Mouse (Mus musculus) neural tube, embryonic 12.5 days (tissue): ENCODE measurements around the gene Zscan25. TPM values are rescaled to one million over a fixed set of nuclear protein-coding genes. Genes with fewer than 3 reads are reported as not detected.
"Not testable (repeated sequence)": the region's sequence is repeated elsewhere in the genome, so short reads cannot be mapped to it uniquely, and the experiment has no call there.

Experiments used
- ATAC-seq: fragments of 200-750 bp; cut with Nextera tagmentation; 2 replicates; pipeline ENCODE4 v1.8.0; 2017; ENCODE audit warnings: low read depth, mild to moderate bottlenecking, moderate TSS enrichment, moderate library complexity; ENCODE audit not compliant: low FRiP score
- H3K27ac ChIP-seq: fragments of 300-500 bp; sonication (generic); 2 replicates; pipeline ENCODE4 v1.5.1; 2016
- H3K27me3 ChIP-seq: fragments of 300-500 bp; sonication (generic); replicated peaks from 2 replicates; pipeline ENCODE4 v1.6.1; 2016; ENCODE audit warnings: mild to moderate bottlenecking
- H3K36me3 ChIP-seq: fragments of 300-500 bp; sonication (generic); 2 replicates; pipeline ENCODE4 v1.6.1; 2016; ENCODE audit warnings: mild to moderate bottlenecking
- H3K4me1 ChIP-seq: fragments of 300-500 bp; sonication (generic); 2 replicates; pipeline ENCODE4 v1.6.1; 2016
- H3K4me2 ChIP-seq: fragments of 300-500 bp; sonication (generic); replicated peaks from 2 replicates; pipeline ENCODE4 v1.6.1; 2016; ENCODE audit warnings: mild to moderate bottlenecking
- H3K4me3 ChIP-seq: fragments of 300-500 bp; sonication (generic); 2 replicates; pipeline ENCODE4 v1.5.1; 2016
- H3K9ac ChIP-seq: fragments of 300-500 bp; sonication (generic); 2 replicates; pipeline ENCODE4 v1.6.1; 2016; ENCODE audit warnings: mild to moderate bottlenecking
- H3K9me3 ChIP-seq: fragments of 300-500 bp; sonication (generic); 2 replicates; pipeline ENCODE4 v1.6.1; 2016; ENCODE audit warnings: mild to moderate bottlenecking
- WGBS: fragments of 180-500 bp; shearing (Covaris S2); methylation state at CpG from one replicate; pipeline ENCODE4 v1.1.7; 2016; 5-methylcytosine and 5-hydroxymethylcytosine counted together
- polyA plus RNA-seq: library from polyadenylated mRNA; unstranded; fragments of >200 nt; fragmentation: Nextera tagmentation; extraction: Ambion mirVana; gene quantifications from 2 replicates; pipeline ENCODE4 v1.2.1, GENCODE M21; 2016

Gene Zscan25
- polyA plus RNA-seq: 0.57 and 0.91 TPM in 2 replicates

DNA sequence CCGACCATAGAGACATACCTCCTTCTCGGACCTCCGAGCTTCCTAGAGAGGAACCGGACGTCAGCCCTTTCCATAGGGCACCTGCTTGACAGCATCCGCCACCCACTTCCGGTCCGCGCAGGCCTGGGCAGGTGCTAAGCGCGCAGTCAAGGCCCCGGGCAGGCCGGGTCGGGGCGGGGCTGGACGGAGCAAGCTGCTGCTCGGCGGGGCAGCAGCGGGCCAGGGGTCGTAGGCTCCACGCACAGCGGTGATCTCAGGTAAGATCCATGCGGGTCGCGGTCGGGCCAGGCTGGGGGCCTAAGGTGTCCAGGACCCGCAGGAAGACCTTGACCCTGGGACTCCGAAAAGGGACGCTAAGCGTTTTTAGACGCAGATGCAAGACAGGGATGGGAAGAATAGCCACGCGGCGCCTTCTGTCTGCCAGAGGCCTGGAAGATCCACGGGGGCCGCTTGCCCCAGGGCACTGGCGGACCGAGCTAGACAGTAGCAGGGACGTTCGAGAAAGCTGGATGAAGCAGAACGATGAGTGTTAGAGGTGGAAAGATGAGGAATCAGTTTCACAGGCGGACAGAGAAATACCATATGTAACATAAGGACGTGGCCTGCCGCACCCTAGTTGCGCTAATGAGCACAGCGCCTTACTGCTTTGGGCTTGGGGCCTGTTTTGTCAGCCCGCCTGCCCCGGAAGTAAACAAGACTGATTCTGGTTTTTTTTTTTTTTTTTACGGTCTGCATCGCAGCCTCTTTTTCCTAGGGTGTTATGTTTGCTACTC is at the start of gene Zscan25:
Gene Zscan25 (plus strand): TSS at position 130 of the 773 bp plus-strand sequence.
- WGBS: under 1% methylated on average over 50 of the region's 50 CpGs
- H3K4me2 ChIP-seq: peak within 1 kb of the TSS; percentile 75
- peak within 1 kb of the TSS; percentile 84 for H3K4me3 ChIP-seq
- H3K27me3 ChIP-seq: no peaks in the 10 kb centered on the region
- peak within 1 kb of the TSS; percentile 88 for H3K9ac ChIP-seq
- no peaks in the 10 kb centered on the region for H3K9me3 ChIP-seq
- H3K36me3 ChIP-seq: peaks cover 25% of the 10 kb centered on the region
- peaks cover 12% of the 10 kb centered on the region for H3K4me1 ChIP-seq
- H3K27ac ChIP-seq: peak within 1 kb of the TSS; percentile 53; the same call in 1 of the 2 replicates
- ATAC-seq: peak; percentile 99

DNA sequence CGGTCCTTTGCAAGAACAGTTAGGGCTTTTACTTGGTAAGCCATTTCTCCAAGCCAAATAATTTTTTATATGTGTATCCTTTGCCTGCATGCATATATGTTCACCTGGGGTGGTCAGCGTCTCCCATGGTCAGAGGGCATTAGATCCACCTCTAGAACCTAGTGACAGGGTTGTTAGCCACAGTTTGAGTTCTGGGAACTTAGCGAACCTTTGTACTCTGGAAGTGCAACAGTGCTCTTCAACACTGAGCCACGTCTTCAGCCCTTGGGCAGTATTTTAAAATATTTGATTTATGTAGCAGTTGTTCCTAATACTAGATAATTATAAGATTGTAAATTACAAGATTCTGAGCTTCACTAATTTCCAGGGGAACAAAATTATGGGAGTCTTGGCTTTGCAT is 49.7 kb upstream of the Zscan25 start:
- H3K4me3 ChIP-seq: no peak overlapping the region
- no peak overlapping the region for H3K27ac ChIP-seq

DNA sequence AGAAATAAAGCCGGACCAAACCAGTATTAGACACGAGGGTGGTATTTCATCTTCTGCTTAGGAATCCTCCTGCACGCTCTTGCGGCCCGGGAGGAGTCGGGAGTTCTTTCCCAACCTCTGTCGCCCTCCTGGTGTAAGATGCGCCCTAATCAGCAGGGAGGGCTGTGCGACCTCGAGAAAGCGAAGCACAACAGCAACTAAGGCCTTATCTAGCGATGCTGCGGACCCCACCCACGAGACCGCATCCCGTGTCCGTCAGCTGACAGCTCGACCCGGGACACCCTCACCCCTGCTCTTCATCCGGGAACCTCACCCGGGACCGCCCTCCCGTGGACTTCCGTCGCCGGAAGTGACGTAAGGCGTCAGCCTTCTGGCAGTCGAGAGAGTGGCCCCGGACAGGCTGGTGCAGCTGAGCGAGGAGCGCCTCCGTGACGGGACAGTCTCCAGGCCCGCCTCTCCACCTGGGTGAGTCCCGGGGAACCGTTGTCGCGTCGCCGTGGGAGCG is 48.9 kb upstream of the Zscan25 start, which contains the start of gene Zfp655:
Gene Zfp655 (plus strand): TSS at position 349 of the 505 bp plus-strand sequence.
- no peaks in the 10 kb centered on the region for H3K27me3 ChIP-seq
- peak; percentile 98 for ATAC-seq
- peak within 1 kb of the TSS; percentile 99 for H3K4me3 ChIP-seq
- peak within 1 kb of the TSS; percentile 84 for H3K27ac ChIP-seq
- H3K36me3 ChIP-seq: peaks cover 31% of the 10 kb centered on the region
- WGBS: under 1% methylated on average over 42 of the region's 42 CpGs
- H3K9ac ChIP-seq: peak within 1 kb of the TSS; percentile 98
- H3K9me3 ChIP-seq: no peaks in the 10 kb centered on the region
- H3K4me2 ChIP-seq: peak within 1 kb of the TSS; percentile 79
- H3K4me1 ChIP-seq: peaks cover 17% of the 10 kb centered on the region; the same call in 1 of the 2 replicates

More for the DNA sequence above, 49.7 kb upstream of the Zscan25 start:
- Histone ChIP-seq H3K9ac (no peak overlapping the region), H3K27me3 (no peaks in the 10 kb centered on the region), H3K36me3 (peaks cover 24% of the 10 kb centered on the region), H3K4me1 (peaks cover 17% of the 10 kb centered on the region; the same call in 1 of the 2 replicates), H3K9me3 (no peaks in the 10 kb centered on the region), H3K4me2 (peak overlapping the region; percentile 79)
- no peak for ATAC-seq
- WGBS: 82% methylated on average over 4 of the region's 4 CpGs

DNA sequence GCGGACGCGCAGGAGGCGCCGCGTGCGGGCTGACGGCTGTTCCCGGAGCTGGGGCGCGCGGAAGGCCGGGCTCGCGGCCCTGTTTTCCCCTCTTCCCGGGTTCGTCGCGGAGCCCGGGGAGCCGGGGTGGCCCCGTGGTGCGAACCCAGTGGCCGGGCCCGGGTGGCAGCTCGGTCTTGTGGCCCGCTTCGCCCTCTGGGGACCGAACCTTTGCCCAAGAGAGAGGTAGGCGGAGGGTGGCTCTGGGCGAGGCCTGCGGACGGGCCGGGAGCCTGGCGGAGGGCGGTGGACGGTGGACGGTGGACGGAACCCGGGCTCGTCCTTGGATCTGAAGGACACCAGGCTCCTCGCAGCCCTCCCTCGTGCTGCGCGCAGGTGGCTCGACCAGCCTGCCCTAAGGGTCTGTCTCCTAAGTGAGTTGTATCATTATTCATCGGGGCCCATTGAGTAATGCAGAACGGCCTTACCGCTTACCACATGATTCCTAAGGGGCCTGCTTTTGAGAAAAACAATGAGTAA is 48.3 kb upstream of the Zscan25 start:
- Histone ChIP-seq H3K9me3 (no peaks in the 10 kb centered on the region), H3K36me3 (peaks cover 34% of the 10 kb centered on the region), H3K27me3 (no peaks in the 10 kb centered on the region), H3K27ac (peak overlapping the region; percentile 84), H3K4me2 (peak overlapping the region; percentile 79), H3K4me1 (peaks cover 17% of the 10 kb centered on the region; the same call in 1 of the 2 replicates), H3K9ac (peak overlapping the region; percentile 98), H3K4me3 (peak overlapping the region; percentile 99)
- ATAC-seq: peak; percentile 76
- under 1% methylated on average over 47 of the region's 49 CpGs for WGBS

DNA sequence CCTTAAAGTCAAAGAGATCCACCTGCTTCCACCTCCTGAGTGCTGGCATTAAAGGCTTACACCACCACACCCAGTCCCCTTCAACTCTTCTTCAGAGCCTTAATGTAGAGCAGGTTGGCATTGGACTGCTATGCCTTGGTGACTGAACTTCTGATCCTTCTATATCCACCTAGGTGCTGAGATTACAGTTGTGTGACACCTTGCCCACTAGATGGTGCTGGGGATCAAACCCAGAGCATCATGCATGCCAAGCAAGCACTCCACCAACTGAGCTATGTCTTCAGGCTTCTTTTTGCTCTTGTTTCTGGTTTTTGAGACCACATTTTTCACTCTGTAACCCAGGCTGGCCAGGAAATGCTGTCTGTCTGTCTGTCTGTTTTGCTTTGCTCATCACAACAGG is 45.7 kb upstream of the Zscan25 start:
- no peak overlapping the region for H3K4me2 ChIP-seq
- no peaks in the 10 kb centered on the region for H3K9me3 ChIP-seq
- no peak overlapping the region for H3K27ac ChIP-seq
- ATAC-seq: no peak
- H3K4me1 ChIP-seq: peaks cover 17% of the 10 kb centered on the region; the same call in 1 of the 2 replicates
- no peaks in the 10 kb centered on the region for H3K27me3 ChIP-seq
- no peak overlapping the region for H3K4me3 ChIP-seq
- no peak overlapping the region for H3K9ac ChIP-seq
- peaks cover 53% of the 10 kb centered on the region for H3K36me3 ChIP-seq

DNA sequence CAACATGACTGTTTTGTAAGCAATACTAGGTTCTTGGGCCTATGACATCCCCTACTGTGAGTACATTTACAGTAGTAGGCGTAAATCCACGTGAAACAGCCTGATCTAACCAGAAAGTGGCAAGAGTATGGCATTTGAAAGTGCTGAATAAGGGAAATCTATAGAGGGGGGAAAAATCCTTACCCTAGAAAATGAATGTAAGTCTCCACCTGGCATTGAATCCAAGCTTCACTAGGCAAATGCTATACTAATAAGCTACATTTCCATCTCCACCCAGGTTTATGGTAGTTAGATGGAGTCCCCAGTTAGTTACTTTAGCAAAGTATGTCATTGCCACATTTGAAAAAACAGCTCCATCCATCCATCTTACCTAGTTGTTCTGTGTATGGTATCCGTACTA is 30.8 kb upstream of the Zscan25 start:
- Histone ChIP-seq H3K27ac (no peak overlapping the region), H3K27me3 (no peaks in the 10 kb centered on the region), H3K4me1 (no peaks in the 10 kb centered on the region), H3K4me3 (no peak overlapping the region), H3K9me3 (no peaks in the 10 kb centered on the region), H3K4me2 (no peak overlapping the region), H3K9ac (no peak overlapping the region), H3K36me3 (peaks cover 55% of the 10 kb centered on the region)
- 90% methylated on average over 3 of the region's 3 CpGs for WGBS
- ATAC-seq: no peak

DNA sequence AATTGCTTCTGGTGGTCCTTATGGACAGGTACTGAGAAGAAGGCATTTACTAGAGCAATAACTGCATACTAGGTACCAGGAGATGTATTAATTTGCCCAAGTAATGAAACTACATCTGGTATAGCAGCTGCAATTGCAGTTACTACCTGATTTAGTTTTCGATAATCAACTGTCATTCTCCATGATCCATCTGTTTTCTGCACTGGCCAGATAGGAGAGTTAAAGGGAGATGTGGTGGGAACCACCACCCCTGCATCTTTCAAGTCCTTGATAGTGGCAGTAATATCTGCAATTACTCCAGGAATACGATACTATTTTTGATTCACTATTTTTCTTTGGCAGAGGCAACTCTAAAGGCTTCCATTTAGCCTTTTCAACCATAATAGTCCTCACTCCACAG is 6.7 kb upstream of the Zscan25 start:
- not testable (repeated sequence) for H3K4me1 ChIP-seq, H3K9me3 ChIP-seq, H3K27ac ChIP-seq, H3K27me3 ChIP-seq, H3K36me3 ChIP-seq, ATAC-seq, H3K4me3 ChIP-seq, H3K9ac ChIP-seq, H3K4me2 ChIP-seq
- WGBS: 92% methylated on average over 2 of the region's 2 CpGs

DNA sequence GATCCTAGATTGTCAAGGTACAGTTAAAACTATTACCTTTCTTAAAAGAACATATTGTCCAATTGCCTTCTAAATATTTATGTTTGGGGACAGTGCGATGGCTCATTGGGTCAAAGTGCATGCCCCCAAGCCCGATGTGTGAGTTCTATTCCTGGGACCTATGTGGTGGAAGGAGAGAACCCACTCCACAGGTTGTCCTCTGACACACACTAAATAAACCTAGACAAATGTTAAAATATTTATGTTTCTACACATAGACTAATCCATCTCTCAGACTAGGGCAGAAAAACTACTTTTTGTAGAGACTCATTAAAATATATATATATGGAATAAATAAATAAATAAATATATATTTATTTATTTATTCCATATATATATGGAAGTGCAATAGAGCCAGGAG is 352 bp upstream of the Zscan25 start:
- H3K36me3 ChIP-seq: peaks cover 19% of the 10 kb centered on the region
- 97% methylated on average over 2 of the region's 2 CpGs for WGBS
- no peaks in the 10 kb centered on the region for H3K9me3 ChIP-seq
- H3K27ac ChIP-seq: no peak overlapping the region
- H3K4me3 ChIP-seq: no peak overlapping the region
- H3K27me3 ChIP-seq: no peaks in the 10 kb centered on the region
- no peak overlapping the region for H3K9ac ChIP-seq
- H3K4me1 ChIP-seq: peaks cover 12% of the 10 kb centered on the region
- ATAC-seq: peak; percentile 29
- H3K4me2 ChIP-seq: no peak overlapping the region

DNA sequence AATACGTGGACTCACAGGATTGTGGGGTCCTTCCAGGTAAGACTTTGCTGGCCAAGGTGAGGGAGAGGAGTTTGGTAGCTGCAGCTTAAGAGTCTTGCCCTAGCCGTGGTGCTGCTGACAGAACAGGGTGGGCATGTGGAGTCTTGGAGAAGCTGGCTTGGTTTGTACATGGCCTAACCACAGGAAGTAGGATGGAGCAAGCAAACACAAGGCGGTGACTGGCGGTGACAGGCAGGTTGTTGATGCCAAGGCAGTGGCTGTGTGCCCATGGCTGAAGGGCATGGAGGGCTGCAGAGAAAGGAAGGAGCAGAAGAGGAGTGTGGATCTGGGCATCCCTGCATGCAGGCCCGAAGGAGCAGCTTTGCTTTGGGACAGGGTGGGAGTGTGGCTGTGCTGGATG is 8.1 kb downstream of the Zscan25 start:
- no peak for ATAC-seq
- Histone ChIP-seq H3K9me3 (no peaks in the 10 kb centered on the region), H3K27ac (no peak overlapping the region), H3K4me3 (no peak overlapping the region), H3K9ac (no peak overlapping the region), H3K4me2 (no peak overlapping the region), H3K27me3 (no peaks in the 10 kb centered on the region), H3K4me1 (no peaks in the 10 kb centered on the region), H3K36me3 (peaks cover 94% of the 10 kb centered on the region)
- 93% methylated on average over 5 of the region's 5 CpGs for WGBS

DNA sequence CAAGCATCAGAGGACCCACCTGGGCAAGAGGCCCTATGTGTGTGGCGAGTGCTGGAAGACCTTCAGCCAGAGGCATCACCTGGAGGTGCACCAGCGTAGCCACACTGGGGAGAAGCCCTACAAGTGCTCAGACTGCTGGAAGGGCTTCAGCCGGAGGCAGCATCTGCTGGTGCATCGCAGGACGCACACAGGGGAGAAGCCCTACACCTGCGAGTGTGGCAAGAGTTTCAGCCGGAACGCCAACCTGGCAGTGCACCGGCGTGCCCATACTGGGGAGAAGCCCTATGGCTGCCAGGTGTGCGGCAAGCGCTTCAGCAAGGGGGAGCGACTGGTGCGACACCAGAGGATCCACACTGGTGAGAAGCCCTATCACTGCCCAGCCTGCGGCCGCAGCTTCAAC is 10.4 kb downstream of the Zscan25 start:
- Histone ChIP-seq H3K27me3 (no peaks in the 10 kb centered on the region), H3K9me3 (0 out of 2 replicates have a peak, but pooled peaks cover 3% of the 10 kb centered on the region), H3K9ac (no peak overlapping the region), H3K4me2 (no peak overlapping the region), H3K4me3 (no peak overlapping the region), H3K36me3 (peaks cover 80% of the 10 kb centered on the region), H3K27ac (no peak overlapping the region), H3K4me1 (no peaks in the 10 kb centered on the region)
- no peak for ATAC-seq
- WGBS: 96% methylated on average over 16 of the region's 16 CpGs

DNA sequence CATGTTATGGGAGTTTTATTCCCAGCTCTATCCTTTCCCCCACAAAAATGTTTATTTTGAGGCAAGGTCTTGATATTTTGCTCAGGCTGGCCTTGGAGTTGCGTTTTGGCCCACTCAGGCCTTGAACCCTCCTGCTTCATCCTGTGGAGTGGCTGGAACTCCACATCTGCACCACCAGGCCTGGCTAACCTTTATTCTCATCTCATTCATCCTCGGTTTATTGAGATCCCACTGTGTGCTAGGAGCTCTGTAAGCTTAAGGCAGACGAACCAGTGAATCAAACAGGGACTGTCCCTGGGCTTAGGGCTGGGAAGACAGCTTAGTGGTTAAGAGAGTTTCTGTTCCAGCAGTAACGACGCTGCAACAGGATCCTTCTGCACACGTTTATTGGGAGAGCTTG is 12.1 kb downstream of the Zscan25 start:
- Histone ChIP-seq H3K36me3 (peaks cover 65% of the 10 kb centered on the region), H3K27me3 (no peaks in the 10 kb centered on the region), H3K4me1 (no peaks in the 10 kb centered on the region), H3K27ac (no peak overlapping the region), H3K4me3 (no peak overlapping the region), H3K4me2 (no peak overlapping the region), H3K9ac (no peak overlapping the region), H3K9me3 (0 out of 2 replicates have a peak, but pooled peaks cover 3% of the 10 kb centered on the region)
- no peak for ATAC-seq
- 97% methylated on average over 6 of the region's 6 CpGs for WGBS

DNA sequence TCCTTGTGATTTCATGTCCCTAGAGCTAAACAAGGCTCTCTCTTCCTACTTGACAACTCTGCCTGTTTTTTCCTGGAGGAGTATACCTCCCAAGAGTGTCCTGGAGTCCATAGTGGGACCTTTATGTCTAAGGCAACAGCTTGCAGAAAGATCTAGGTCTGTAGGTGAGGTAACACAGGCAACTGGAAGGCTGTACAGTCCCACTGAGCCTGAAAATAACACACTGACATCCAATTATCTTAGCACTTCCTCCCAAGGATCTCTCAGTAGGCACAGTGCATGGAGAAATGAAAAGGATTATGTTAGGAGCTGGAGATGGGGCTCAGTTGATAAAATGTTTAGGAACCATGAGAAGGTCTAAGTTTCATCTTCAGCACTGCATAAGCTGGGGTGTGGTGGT is 20.2 kb downstream of the Zscan25 start:
- no peak overlapping the region for H3K4me2 ChIP-seq
- no peaks in the 10 kb centered on the region for H3K36me3 ChIP-seq
- no peaks in the 10 kb centered on the region for H3K27me3 ChIP-seq
- no peaks in the 10 kb centered on the region for H3K4me1 ChIP-seq
- no peak for ATAC-seq
- no peak overlapping the region for H3K9ac ChIP-seq
- no peak overlapping the region for H3K27ac ChIP-seq
- no peaks in the 10 kb centered on the region for H3K9me3 ChIP-seq
- no peak overlapping the region for H3K4me3 ChIP-seq
